Mouse (Mus musculus) thymus, adult 2 months (tissue): ENCODE measurements around the gene Nucb1.

Experiments
- CTCF ChIP-seq: fragments of 200-500 bp; IDR thresholded peaks from 2 replicates; pipeline ENCODE4 v1.5.1; 2012; ENCODE audit warnings: mild to moderate bottlenecking, control low read depth, low read length, moderate library complexity, borderline replicate concordance; ENCODE audit not compliant: control insufficient read depth, poor library complexity, insufficient read depth; ENCODE audit errors: extremely low read depth
- POLR2A ChIP-seq: fragments of 200-500 bp; IDR thresholded peaks from 2 replicates; pipeline ENCODE4 v1.6.1; 2012; ENCODE audit warnings: mild to moderate bottlenecking, low read length, control low read depth, moderate library complexity; ENCODE audit not compliant: control insufficient read depth, poor library complexity, insufficient read depth; ENCODE audit errors: extremely low read depth

- no peak for TF ChIP-seq CTCF
- no peak for TF ChIP-seq POLR2A
Observed at GRCm38 (mm10) chr7:45476453-45476852, 33.8 kb downstream of the Nucb1 start.
